Mouse (Mus musculus) right cerebral cortex, postnatal 4 days (tissue): ENCODE data around the gene Lkaaear1.

Source experiments
- DNase-seq: peaks from one replicate; pipeline ENCODE4 v3.0.0-alpha.2; 2022

The Lkaaear1 gene

GRCm38 (mm10) chr2:181681978-181682377 lies 16.3 kb downstream of the Lkaaear1 start:
- DNase-seq: no peak

GRCm38 (mm10) chr2:181680716-181681117 lies 17.5 kb downstream of the Lkaaear1 start:
- no peak for DNase-seq

- DNase-seq: peak; percentile 69
Measured at GRCm38 (mm10) chr2:181679951-181680715, 18.1 kb downstream of the Lkaaear1 start, which contains the start of gene Tcea2. TSS of gene Tcea2 (plus strand) at chr2:181680310.

GRCm38 (mm10) chr2:181678780-181679179 lies 19.5 kb downstream of the Lkaaear1 start:
- peak; percentile 44 for DNase-seq

GRCm38 (mm10) chr2:181677755-181678098 lies 20.5 kb downstream of the Lkaaear1 start:
- no peak for DNase-seq

GRCm38 (mm10) chr2:181677096-181677754 lies 21.0 kb downstream of the Lkaaear1 start:
- no peak for DNase-seq

GRCm38 (mm10) chr2:181676424-181676823 lies 21.8 kb downstream of the Lkaaear1 start:
- DNase-seq: peak; percentile 52

- DNase-seq: no peak
Measured at GRCm38 (mm10) chr2:181675454-181675853, 22.8 kb downstream of the Lkaaear1 start.

- no peak for DNase-seq
Measured at GRCm38 (mm10) chr2:181674934-181675333, 23.3 kb downstream of the Lkaaear1 start.

- no peak for DNase-seq
Measured at GRCm38 (mm10) chr2:181673501-181673900, 24.7 kb downstream of the Lkaaear1 start.

- DNase-seq: no peak
Measured at GRCm38 (mm10) chr2:181671984-181672383, 26.3 kb downstream of the Lkaaear1 start.

- no peak for DNase-seq
Measured at GRCm38 (mm10) chr2:181671326-181671725, 26.9 kb downstream of the Lkaaear1 start, which contains the start of gene Sox18. TSS of gene Sox18 (minus strand) at chr2:181671640.

GRCm38 (mm10) chr2:181670913-181671311 lies 27.3 kb downstream of the Lkaaear1 start:
- DNase-seq: no peak

GRCm38 (mm10) chr2:181670285-181670912 lies 27.8 kb downstream of the Lkaaear1 start:
- DNase-seq: no peak

- DNase-seq: no peak
Measured at GRCm38 (mm10) chr2:181663298-181663630, 35.0 kb downstream of the Lkaaear1 start.

GRCm38 (mm10) chr2:181662620-181663297 lies 35.5 kb downstream of the Lkaaear1 start:
- no peak for DNase-seq

- DNase-seq: peak; percentile 77
Measured at GRCm38 (mm10) chr2:181659609-181660055, 38.6 kb downstream of the Lkaaear1 start.

GRCm38 (mm10) chr2:181658930-181659555 lies 39.2 kb downstream of the Lkaaear1 start:
- DNase-seq: no peak

GRCm38 (mm10) chr2:181658528-181658927 lies 39.7 kb downstream of the Lkaaear1 start:
- DNase-seq: no peak

- DNase-seq: no peak
Measured at GRCm38 (mm10) chr2:181657441-181657840, 40.8 kb downstream of the Lkaaear1 start.

GRCm38 (mm10) chr2:181656734-181657133 lies 41.5 kb downstream of the Lkaaear1 start, which contains the start of gene Gm29797:
TSS of gene Gm29797 (plus strand) at chr2:181657034.
- DNase-seq: no peak

GRCm38 (mm10) chr2:181653523-181653922 lies 44.7 kb downstream of the Lkaaear1 start:
- DNase-seq: no peak

GRCm38 (mm10) chr2:181653065-181653464 lies 45.2 kb downstream of the Lkaaear1 start:
- DNase-seq: no peak
